Mouse (Mus musculus) frontal cortex, postnatal 10 days (tissue): ENCODE data around the gene Gm28729.
"Not testable (repeated sequence)": the region's sequence is repeated elsewhere in the genome, so short reads cannot be mapped to it uniquely, and the experiment has no call there.

Experiments used
- DNase-seq, 2 experiments: peaks; one replicate each; pipeline ENCODE4 v3.0.0; 2022; ENCODE audit warnings: low spot score in 2 of 2, mixed read lengths in 1 of 2

The Gm28729 gene

DNA sequence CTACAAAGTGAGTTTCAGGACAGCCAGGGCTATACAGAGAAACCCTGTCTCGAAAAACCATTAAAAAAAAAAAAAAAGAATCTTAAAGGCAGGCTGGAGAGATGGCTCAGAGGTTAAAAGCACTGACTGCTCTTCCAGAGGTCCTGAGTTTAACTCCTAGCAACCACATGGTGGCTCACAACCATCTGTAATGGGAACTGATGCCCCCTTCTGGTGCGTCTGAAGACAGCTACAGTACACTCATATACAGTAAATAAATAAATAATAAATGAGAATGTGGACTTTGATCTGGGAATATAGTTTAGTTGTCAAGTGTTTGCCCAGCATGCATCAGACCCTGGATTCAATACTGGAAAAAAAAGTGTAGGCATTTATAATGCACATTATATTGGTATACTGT lies 3.5 kb downstream of the Gm28729 start:
- not testable (repeated sequence) for DNase-seq

GRCm38 (mm10) chr9:96517429-96517828 lies 7.6 kb downstream of the Gm28729 start:
- DNase-seq = no peak

- no peak for DNase-seq
These were observed 8.3 kb downstream of the Gm28729 start for GRCm38 (mm10) chr9:96516806-96517205.

DNA sequence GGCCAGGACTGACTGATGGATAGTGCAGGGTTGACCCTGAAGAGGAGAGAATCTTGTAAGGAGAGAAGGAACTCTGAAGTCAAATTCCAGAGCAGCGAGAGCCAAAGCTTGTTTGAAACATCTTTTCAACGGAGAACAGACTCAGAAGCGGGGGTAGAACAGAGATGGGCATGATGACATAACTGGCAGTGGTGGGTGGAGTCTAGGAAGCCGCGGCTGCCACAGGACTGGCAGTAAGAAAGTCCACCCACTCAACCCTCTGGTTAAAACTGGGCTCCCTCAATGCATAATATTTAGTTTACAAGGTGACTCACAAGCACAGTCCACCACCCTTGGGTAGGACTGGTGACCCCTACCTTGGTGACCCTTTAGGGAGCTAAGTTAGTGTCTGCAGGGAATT lies 9.3 kb downstream of the Gm28729 start:
- no peak for DNase-seq

- no peak for DNase-seq
These were observed 10.8 kb downstream of the Gm28729 start for GRCm38 (mm10) chr9:96514278-96514677.

- DNase-seq = peak; percentile 23 to 42
These were observed 19.0 kb downstream of the Gm28729 start for GRCm38 (mm10) chr9:96506011-96506498.

GRCm38 (mm10) chr9:96505156-96505555 lies 19.9 kb downstream of the Gm28729 start:
- DNase-seq = no peak

DNA sequence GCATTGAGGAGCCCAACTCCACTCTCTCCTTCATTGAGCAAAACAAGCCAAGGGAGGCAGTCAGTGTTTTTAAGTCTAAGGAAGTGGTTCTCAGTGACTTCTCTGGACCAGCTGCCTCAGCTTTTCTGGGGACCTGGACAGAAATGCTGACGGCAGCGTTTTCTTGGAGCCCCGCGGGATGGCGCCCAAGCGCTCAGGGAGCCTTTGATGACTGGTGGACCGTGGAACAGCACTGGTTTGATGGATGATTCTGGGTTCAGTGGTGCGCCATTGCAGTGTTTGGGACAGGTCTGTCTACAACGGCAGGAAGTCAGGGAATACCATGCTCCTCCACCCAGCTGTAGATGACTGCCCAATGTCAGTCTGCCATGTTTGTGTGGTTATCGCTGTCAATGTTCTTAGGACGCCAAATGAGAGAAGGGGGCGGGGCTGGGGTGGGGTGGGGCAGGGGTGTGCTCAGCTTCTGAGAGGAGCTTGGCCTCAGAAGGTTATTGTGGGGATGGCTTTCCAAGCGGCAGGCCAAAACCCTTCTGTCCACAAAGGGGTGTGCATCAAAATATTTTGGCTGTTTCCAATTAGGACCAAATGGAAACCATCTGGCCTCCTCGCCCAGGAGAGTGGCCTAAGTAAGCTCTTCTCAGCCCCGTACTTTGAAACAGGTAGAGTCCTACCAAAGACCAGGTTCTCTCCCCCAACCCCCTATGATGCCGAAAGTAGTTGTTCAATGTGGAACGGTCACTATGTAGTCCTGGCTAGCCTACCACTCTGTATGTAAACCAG lies 20.8 kb downstream of the Gm28729 start:
- no peak for DNase-seq

GRCm38 (mm10) chr9:96502856-96503610 lies 22.0 kb downstream of the Gm28729 start:
- no peak for DNase-seq

DNA sequence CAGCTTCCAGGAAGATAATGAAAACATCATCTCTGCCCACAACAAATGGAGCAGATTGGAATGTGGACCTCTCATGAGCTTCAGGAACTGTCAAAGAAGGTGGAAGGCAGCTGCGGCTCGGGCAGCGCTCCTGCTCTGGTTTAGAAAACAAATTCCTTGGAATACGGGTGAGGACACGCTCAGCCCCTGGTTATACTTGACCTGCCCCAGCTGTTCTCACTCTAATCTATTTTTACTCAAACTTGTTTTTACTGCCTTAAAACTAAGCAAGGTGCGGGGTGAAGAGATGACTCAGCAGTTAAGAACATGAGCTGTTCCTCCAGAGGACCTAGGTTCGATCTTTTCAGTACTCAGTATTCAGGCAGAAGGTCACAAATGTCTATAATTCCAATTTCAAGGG lies 23.8 kb downstream of the Gm28729 start:
- DNase-seq = no peak

- no peak for DNase-seq
These were observed 31.9 kb downstream of the Gm28729 start for GRCm38 (mm10) chr9:96493212-96493611.

GRCm38 (mm10) chr9:96491810-96492209 lies 33.3 kb downstream of the Gm28729 start:
- DNase-seq = peak in 1 of 2 experiments; percentile 17

- DNase-seq = not testable (repeated sequence)
These were observed 37.2 kb downstream of the Gm28729 start for GRCm38 (mm10) chr9:96487869-96488268.

- DNase-seq = no peak
These were observed 41.4 kb downstream of the Gm28729 start for GRCm38 (mm10) chr9:96483648-96484047.

DNA sequence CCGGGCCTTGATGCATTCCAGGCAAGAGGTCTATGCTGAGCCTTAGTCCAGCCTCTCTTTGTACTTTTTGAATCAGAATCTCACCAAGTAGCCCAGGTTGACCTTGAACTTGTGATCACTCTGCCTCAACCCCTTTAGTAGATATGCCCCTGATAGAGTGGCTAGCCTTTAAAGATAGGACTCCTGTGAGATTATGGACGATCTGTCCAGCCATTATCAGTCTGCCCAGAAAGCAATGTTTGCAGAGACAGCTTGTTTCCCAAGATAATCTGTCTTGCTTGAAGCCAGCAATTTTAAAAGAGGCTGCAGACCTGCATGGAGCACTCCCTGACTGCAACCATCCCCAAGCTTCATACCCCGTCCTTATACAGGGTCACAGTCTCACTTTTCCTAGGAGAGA lies 42.0 kb downstream of the Gm28729 start:
- no peak for DNase-seq

GRCm38 (mm10) chr9:96478071-96478888 lies 46.8 kb downstream of the Gm28729 start, which contains the start of gene Rnf7:
Gene Rnf7, minus strand, starts transcription at chr9:96478675.
- DNase-seq = peak; percentile 97 to 99

DNA sequence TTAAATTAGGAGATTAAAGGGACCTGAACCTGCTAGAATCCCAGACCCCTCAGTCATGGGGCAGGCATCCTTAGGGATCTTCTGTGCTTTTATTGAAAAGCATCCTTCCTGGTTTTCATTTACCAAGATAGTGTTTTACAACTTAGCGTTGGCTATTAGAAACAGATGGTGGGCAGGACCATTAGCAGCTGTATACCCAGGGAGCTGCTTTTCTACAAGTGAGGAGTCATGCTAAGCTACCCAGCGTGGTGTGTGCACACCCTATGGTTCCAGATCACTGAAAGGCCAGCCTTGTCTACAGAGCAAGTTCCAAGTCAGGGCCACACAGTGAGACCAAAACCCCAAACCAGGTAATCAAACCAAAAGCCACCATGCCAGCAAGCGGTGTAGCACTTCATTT lies 52.7 kb downstream of the Gm28729 start:
- DNase-seq = no peak

DNA sequence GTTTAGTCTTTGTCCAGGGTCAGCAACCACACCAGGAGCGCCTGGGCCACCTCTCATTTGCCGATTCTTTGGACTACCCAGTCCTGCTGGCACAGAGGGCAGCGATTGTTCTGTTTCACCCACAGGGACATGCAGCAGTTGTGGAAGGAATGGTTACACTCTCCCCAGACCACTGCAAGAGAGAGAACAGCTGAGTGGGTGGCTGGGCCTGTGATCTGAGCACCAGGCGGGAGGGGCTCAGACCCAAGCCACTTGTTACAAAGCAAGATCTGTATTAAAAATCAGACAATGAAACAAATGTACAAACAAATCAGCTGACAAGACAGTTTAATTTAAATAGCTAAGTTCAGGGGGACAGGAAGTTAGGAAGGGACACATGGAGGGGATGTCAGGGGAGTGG lies 53.4 kb downstream of the Gm28729 start:
- not testable (repeated sequence) for DNase-seq

- DNase-seq = no peak
These were observed 54.6 kb downstream of the Gm28729 start for GRCm38 (mm10) chr9:96470266-96470974.

GRCm38 (mm10) chr9:96469556-96470265 lies 55.4 kb downstream of the Gm28729 start:
- DNase-seq = no peak

- no peak for DNase-seq
These were observed 61.4 kb downstream of the Gm28729 start for GRCm38 (mm10) chr9:96463708-96464107.
